Mouse (Mus musculus): ENCODE measurements around the gene 4932415D10Rik. TPM values are rescaled to one million over a fixed set of nuclear protein-coding genes. Genes with fewer than 3 reads are reported as not detected.
A peak's percentile ranks its signal among the peaks of the same experiment; 100 is the strongest.

Gene 4932415D10Rik
- total and polyA plus RNA-seq, 3 experiments = not detected

- no peaks in the 10 kb centered on the region for H3K4me1 ChIP-seq (ENCODE audit: control insufficient read depth, insufficient read depth, low read length)
- H3K27ac ChIP-seq = no peak overlapping the region
- no peak overlapping the region for H3K9ac ChIP-seq (ENCODE audit: low read depth, low read length)
- WGBS = 53% methylated on average over 2 of the region's 2 CpGs
- no peak for DNase-seq
- no peaks in the 10 kb centered on the region for H3K79me2 ChIP-seq (replicated peaks; ENCODE audit: control insufficient read depth, insufficient read depth, low read length)
- no peaks in the 10 kb centered on the region for H3K27me3 ChIP-seq (ENCODE audit: control insufficient read depth, insufficient read depth, low read length)
- intact Hi-C loops (cut with DNase I) = no loop called here
- no peak overlapping the region for H3K4me3 ChIP-seq
- TF ChIP-seq EP300 (IDR thresholded peaks at IDR 0.05; ENCODE audit: insufficient read depth, low read depth, low read length) (no peak), POLR2A (IDR thresholded peaks at IDR 0.05; ENCODE audit: insufficient read depth, low read depth, low read length) (no peak), CTCF (IDR thresholded peaks at IDR 0.05) (no peak)
- no peaks in the 10 kb centered on the region for H3K36me3 ChIP-seq (ENCODE audit: control insufficient read depth, insufficient read depth, low read length)
Measured at GRCm38 (mm10) chr10:82296440-82296839, 19.9 kb downstream of the 4932415D10Rik start.

- 58% methylated on average over 2 of the region's 2 CpGs for WGBS
- H3K27me3 ChIP-seq (ENCODE audit: control insufficient read depth, insufficient read depth, low read length) = no peaks in the 10 kb centered on the region
- no peaks in the 10 kb centered on the region for H3K79me2 ChIP-seq (replicated peaks; ENCODE audit: control insufficient read depth, insufficient read depth, low read length)
- no peak overlapping the region for H3K4me3 ChIP-seq
- TF ChIP-seq CTCF (IDR thresholded peaks at IDR 0.05) (no peak), EP300 (IDR thresholded peaks at IDR 0.05; ENCODE audit: insufficient read depth, low read depth, low read length) (no peak), POLR2A (IDR thresholded peaks at IDR 0.05; ENCODE audit: insufficient read depth, low read depth, low read length) (no peak)
- H3K9ac ChIP-seq (ENCODE audit: low read depth, low read length) = no peak overlapping the region
- no peaks in the 10 kb centered on the region for H3K36me3 ChIP-seq (ENCODE audit: control insufficient read depth, insufficient read depth, low read length)
- no peaks in the 10 kb centered on the region for H3K4me1 ChIP-seq (ENCODE audit: control insufficient read depth, insufficient read depth, low read length)
- DNase-seq = no peak
- no peak overlapping the region for H3K27ac ChIP-seq
- intact Hi-C loops (cut with DNase I) = no loop called here
Measured at GRCm38 (mm10) chr10:82257331-82257730, 59.1 kb downstream of the 4932415D10Rik start.

- no peaks in the 10 kb centered on the region for H3K36me3 ChIP-seq (ENCODE audit: control insufficient read depth, insufficient read depth, low read length)
- no peak overlapping the region for H3K9ac ChIP-seq (ENCODE audit: low read depth, low read length)
- H3K27me3 ChIP-seq (ENCODE audit: control insufficient read depth, insufficient read depth, low read length) = no peaks in the 10 kb centered on the region
- H3K4me1 ChIP-seq (ENCODE audit: control insufficient read depth, insufficient read depth, low read length) = no peaks in the 10 kb centered on the region
- no peak overlapping the region for H3K27ac ChIP-seq
- no peaks in the 10 kb centered on the region; the same call in 1 of the 2 replicates for H3K79me2 ChIP-seq (replicated peaks; ENCODE audit: control insufficient read depth, insufficient read depth, low read length)
- TF ChIP-seq CTCF (IDR thresholded peaks at IDR 0.05) (no peak), EP300 (IDR thresholded peaks at IDR 0.05; ENCODE audit: insufficient read depth, low read depth, low read length) (no peak)
- H3K4me3 ChIP-seq = no peak overlapping the region
- no peak for DNase-seq
- intact Hi-C loops (cut with DNase I) = no loop called here
Measured at GRCm38 (mm10) chr10:82245021-82245420, 71.4 kb downstream of the 4932415D10Rik start.

GRCm38 (mm10) chr10:82241401-82241788 lies 75.0 kb downstream of the 4932415D10Rik start:
- no peak for DNase-seq
- WGBS = 71% methylated on average over 5 of the region's 5 CpGs
- intact Hi-C loops (cut with DNase I) = no loop called here
- Histone ChIP-seq H3K4me1 (ENCODE audit: control insufficient read depth, insufficient read depth, low read length) (no peaks in the 10 kb centered on the region), H3K4me3 (peak overlapping the region; percentile 79), H3K36me3 (ENCODE audit: control insufficient read depth, insufficient read depth, low read length) (no peaks in the 10 kb centered on the region), H3K9ac (ENCODE audit: low read depth, low read length) (0 out of 2 replicates have a peak overlapping the region, but pooled peaks have one; percentile 11), H3K27ac (peak overlapping the region; percentile 79), H3K27me3 (ENCODE audit: control insufficient read depth, insufficient read depth, low read length) (no peaks in the 10 kb centered on the region), H3K79me2 (replicated peaks; ENCODE audit: control insufficient read depth, insufficient read depth, low read length) (no peaks in the 10 kb centered on the region; the same call in none of the 2 replicates)
- TF ChIP-seq EP300 (IDR thresholded peaks at IDR 0.05; ENCODE audit: insufficient read depth, low read depth, low read length) = no peak
- TF ChIP-seq CTCF (IDR thresholded peaks at IDR 0.05) = no peak
- TF ChIP-seq POLR2A (IDR thresholded peaks at IDR 0.05; ENCODE audit: insufficient read depth, low read depth, low read length) = no peak

GRCm38 (mm10) chr10:82240742-82241400 lies 75.5 kb downstream of the 4932415D10Rik start, which contains the start of gene Zfp938:
Zfp938 (minus strand) TSS chr10:82241280.
- Histone ChIP-seq H3K27ac (peak within 1 kb of the TSS; percentile 79), H3K4me1 (ENCODE audit: control insufficient read depth, insufficient read depth, low read length) (no peaks in the 10 kb centered on the region), H3K27me3 (ENCODE audit: control insufficient read depth, insufficient read depth, low read length) (no peaks in the 10 kb centered on the region), H3K36me3 (ENCODE audit: control insufficient read depth, insufficient read depth, low read length) (no peaks in the 10 kb centered on the region), H3K4me3 (peak within 1 kb of the TSS; percentile 79), H3K9ac (ENCODE audit: low read depth, low read length) (peak within 1 kb of the TSS; percentile 73), H3K79me2 (replicated peaks; ENCODE audit: control insufficient read depth, insufficient read depth, low read length) (no peaks in the 10 kb centered on the region; the same call in none of the 2 replicates)
- DNase-seq = peak; percentile 73 to 85
- 1% methylated on average over 27 of the region's 27 CpGs for WGBS
- intact Hi-C loops (cut with DNase I) = no loop called here
- TF ChIP-seq EP300 (IDR thresholded peaks at IDR 0.05; ENCODE audit: insufficient read depth, low read depth, low read length) = no peak
- peak; percentile 76 for TF ChIP-seq POLR2A (IDR thresholded peaks at IDR 0.05; ENCODE audit: insufficient read depth, low read depth, low read length)

Other genes with a start within 250 kb of the 4932415D10Rik start
- gene BC024063, start 233.2 kb downstream of the 4932415D10Rik start, total RNA-seq (2021) = 1 to 10 TPM; 2.3 to 2.9 TPM
- gene BC024063, start 233.2 kb downstream of the 4932415D10Rik start, polyA plus RNA-seq (2012; rRNA removed) = 0.16 and 0.59 TPM in 2 replicates
- 1 to 10 TPM; 2.1 to 2.3 TPM for gene AU041133, start 188.6 kb downstream of the 4932415D10Rik start, total RNA-seq (2021)
- 0.37 and 1.2 TPM in 2 replicates for gene AU041133, start 188.6 kb downstream of the 4932415D10Rik start, polyA plus RNA-seq (2012; rRNA removed)
- gene Zfp938, start 75.3 kb downstream of the 4932415D10Rik start, total RNA-seq (2021) = 1 to 10 TPM; 4.8 to 5.4 TPM
- gene Zfp938, start 75.3 kb downstream of the 4932415D10Rik start, polyA plus RNA-seq (2012; rRNA removed) = 1.6 and 3.0 TPM in 2 replicates
- gene Gm4924, start 37.7 kb upstream of the 4932415D10Rik start, total RNA-seq (2021) = 1 to 10 TPM; 2.1 to 2.4 TPM
- 0.16 and 1.1 TPM in 2 replicates for gene Gm4924, start 37.7 kb upstream of the 4932415D10Rik start, polyA plus RNA-seq (2012; rRNA removed)
- not detected for gene Gm1553, start 176.0 kb upstream of the 4932415D10Rik start, total RNA-seq (2021)
- not detected in 2 replicates for gene Gm1553, start 176.0 kb upstream of the 4932415D10Rik start, polyA plus RNA-seq (2012; rRNA removed)